Mouse (Mus musculus) layer of hippocampus, adult 9-11 months (tissue): Measurements from ENCODE around the gene Olfr1277.

Source experiments
- DNase-seq: peaks from one replicate; pipeline ENCODE4 v3.0.0; 2022

The Olfr1277 gene

GRCm38 (mm10) chr2:111274006-111274405, at the start of gene Olfr1277:
TSS of gene Olfr1277 (minus strand) at chr2:111274106.
- no peak for DNase-seq

- DNase-seq = no peak
Measured at GRCm38 (mm10) chr2:111313717-111314116, 39.8 kb upstream of the Olfr1277 start, which contains the start of gene Olfr1280. TSS of gene Olfr1280 (plus strand) at chr2:111314017.

GRCm38 (mm10) chr2:111300374-111300773, 26.5 kb upstream of the Olfr1277 start, which contains the start of gene Olfr1279:
TSS of gene Olfr1279 (plus strand) at chr2:111300635.
- DNase-seq = no peak

GRCm38 (mm10) chr2:111298541-111298940, 24.6 kb upstream of the Olfr1277 start:
- no peak for DNase-seq

- DNase-seq = no peak
Measured at GRCm38 (mm10) chr2:111289836-111290235, 15.9 kb upstream of the Olfr1277 start, which contains the start of gene Olfr1278. TSS of gene Olfr1278 (plus strand) at chr2:111290136.

- DNase-seq = no peak
Measured at GRCm38 (mm10) chr2:111254216-111254615, 19.7 kb downstream of the Olfr1277 start, which contains the start of gene Olfr1276. TSS of gene Olfr1276 (plus strand) at chr2:111254516.

GRCm38 (mm10) chr2:111235186-111235585, 38.7 kb downstream of the Olfr1277 start, which contains the start of gene Olfr1275:
TSS of gene Olfr1275 (minus strand) at chr2:111235286.
- no peak for DNase-seq

- DNase-seq = no peak
Measured at GRCm38 (mm10) chr2:111229502-111229901, 44.4 kb downstream of the Olfr1277 start, which contains the start of gene 4930430A15Rik. TSS of gene 4930430A15Rik (minus strand) at chr2:111229602.
